Mouse (Mus musculus) right cerebral cortex, postnatal 36 days (tissue): ENCODE data around the gene Fpgs.

Experiments
- DNase-seq, 2 experiments: peaks; one replicate each; pipeline ENCODE4 v3.0.0; 2022; ENCODE audit warnings: low spot score in 2 of 2, mixed read lengths in 1 of 2

Gene Fpgs

GRCm38 (mm10) chr2:32700966-32701743 lies 2.8 kb downstream of the Fpgs start:
- DNase-seq: no peak

- no peak for DNase-seq
These were observed 4.3 kb downstream of the Fpgs start for GRCm38 (mm10) chr2:32699680-32700079.

GRCm38 (mm10) chr2:32694691-32695090 lies 9.3 kb downstream of the Fpgs start:
- no peak for DNase-seq

- peak; percentile 89 to 93 for DNase-seq
These were observed 10.0 kb downstream of the Fpgs start for GRCm38 (mm10) chr2:32693823-32694411.

DNA sequence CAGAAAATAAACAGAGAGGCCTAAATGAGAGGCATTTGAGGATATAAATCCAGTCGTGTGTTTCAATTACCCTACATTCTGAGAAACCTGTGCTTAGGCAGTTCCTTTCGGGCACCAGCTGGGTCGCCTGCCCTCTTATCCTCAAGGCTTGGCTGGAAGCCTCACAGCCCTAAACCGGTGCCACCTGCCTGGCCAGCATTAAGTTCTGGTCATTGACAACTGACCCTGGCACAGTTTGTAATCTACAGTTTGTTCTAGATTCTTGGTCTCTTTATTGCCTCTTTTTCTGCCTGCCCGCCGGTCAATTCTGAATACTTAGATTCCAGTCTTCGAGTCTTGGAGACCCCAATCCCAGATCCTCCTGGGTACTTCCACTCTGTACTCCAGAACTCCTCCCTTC lies 10.7 kb downstream of the Fpgs start:
- no peak for DNase-seq

- DNase-seq: no peak
These were observed 11.4 kb downstream of the Fpgs start for GRCm38 (mm10) chr2:32692496-32692895.

GRCm38 (mm10) chr2:32691041-32691440 lies 12.9 kb downstream of the Fpgs start:
- DNase-seq: no peak

GRCm38 (mm10) chr2:32689420-32689819 lies 14.5 kb downstream of the Fpgs start:
- peak; percentile 83 for DNase-seq

DNA sequence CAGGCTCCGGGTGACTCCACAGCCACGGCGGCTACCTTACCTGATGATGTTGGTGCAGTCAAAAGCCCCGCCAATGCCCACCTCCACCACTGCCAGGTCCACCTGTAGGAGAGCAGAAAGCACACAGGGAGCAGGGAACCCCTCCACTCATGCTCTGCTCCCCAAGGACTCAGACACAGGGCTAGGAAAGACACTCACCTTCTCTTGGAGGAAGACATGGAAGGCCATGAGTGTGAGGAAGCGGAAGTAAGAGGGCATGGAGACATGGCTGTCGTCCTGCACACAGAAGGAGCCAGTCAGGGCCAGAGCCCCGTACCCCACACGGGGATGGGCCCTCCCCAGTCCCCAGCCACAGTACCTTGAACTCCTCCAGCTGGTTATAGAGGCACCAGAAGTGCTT lies 16.4 kb downstream of the Fpgs start:
- no peak for DNase-seq

- DNase-seq: no peak
These were observed 17.3 kb downstream of the Fpgs start for GRCm38 (mm10) chr2:32686640-32687039.

DNA sequence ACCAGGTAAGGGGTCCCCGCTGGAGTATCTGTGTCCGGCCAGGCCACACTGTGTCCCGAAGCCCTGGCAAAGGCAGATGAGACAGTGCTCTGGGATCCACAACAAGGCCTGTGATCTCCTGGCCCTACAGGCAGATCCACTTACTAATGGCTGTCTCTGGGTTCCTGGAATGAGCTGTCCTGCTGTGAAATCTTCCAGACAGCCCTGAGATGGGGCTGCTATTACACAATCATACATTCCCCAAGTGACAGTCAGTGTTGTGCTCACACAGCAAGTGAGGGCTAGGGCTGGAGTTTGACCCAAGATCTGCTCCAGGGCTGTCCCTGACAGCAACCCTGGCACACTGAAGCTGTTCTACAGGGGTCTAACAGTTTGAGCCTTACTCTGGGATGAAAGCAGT lies 18.1 kb downstream of the Fpgs start:
- no peak for DNase-seq

- no peak for DNase-seq
These were observed 19.1 kb downstream of the Fpgs start for GRCm38 (mm10) chr2:32684681-32685428.

- DNase-seq: no peak
These were observed 20.2 kb downstream of the Fpgs start for GRCm38 (mm10) chr2:32683701-32684100.

DNA sequence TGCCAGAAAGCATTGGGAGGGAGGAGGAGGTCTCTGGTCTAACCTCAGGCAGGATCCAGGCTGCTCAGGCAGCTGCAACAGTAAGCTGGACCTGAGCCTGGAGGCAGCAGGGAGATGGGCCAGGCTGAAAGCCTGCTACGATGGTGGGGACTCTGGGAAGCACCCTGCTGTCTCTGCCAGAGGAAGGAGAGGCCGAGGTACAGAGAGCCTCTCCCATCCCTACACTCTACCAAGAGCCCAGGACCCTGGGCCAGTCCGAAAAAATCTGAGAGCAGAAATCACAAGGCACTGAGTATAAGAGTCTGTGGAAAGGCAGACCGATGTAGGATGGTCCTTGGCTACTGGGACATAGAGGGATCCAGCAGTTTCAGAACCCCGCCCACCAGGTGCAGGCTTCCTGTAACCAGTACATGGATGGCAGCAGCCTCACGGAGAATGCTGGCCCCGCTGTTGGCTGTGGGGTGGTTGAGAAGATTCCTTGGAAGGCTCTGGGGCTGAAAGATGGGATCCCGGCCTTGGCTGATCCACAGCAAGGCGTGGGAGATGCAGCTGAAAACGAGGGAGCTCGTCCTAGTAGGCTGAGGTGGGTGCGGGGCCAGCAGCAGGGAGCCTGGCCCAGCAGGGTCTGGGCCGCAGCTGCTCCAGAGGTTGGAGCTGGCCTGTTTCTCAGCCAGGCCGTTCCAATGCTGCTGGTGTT lies 21.1 kb downstream of the Fpgs start:
- no peak for DNase-seq

DNA sequence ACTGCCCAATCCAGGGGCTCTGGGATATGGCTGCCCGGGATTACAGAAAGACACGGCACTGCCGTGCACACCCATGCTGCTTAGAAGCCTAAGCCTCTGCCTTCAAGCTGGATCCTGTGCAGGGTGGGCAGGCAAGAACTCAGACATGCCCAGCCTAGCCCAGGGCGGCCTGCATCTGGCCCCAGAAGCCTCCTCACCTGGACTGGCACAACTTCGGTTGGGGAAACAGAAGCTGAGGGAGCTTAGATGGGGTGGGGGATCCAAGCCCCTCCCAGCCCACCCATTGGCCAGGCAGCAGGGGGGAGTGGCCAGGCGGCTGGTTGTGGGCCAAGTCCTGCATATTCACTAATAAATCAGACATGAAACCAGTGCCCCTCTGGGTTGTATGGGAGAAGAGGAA lies 22.2 kb downstream of the Fpgs start:
- no peak for DNase-seq

DNA sequence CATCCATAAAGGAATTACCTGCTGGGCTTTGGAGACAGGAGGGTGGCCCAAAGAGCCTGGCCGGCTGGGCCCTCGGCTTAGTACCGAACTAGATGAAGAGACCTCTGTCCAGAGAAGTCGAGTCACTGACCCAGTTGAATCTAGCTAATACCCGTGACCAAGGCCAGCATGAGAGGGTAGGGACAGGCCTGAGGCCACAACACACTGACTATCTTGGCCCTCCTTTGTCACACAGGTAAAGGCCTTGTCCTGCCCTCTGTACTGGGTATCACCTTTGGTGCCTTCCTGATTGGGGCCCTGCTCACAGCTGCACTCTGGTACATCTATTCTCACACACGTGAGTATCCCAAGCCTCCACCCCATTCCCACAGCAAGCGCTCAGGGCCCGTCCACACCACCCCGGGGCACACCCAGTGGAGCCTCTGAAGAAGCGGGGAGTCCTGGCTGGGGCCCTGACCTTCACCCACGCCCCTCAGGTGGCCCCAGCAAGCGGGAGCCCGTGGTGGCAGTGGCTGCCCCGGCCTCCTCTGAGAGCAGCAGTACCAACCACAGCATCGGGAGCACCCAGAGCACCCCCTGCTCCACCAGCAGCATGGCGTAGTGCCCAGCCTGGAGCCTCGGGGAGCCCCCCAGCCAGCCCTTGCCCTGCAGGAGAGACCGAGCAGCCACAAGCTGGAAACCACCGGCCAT lies 22.8 kb downstream of the Fpgs start:
- no peak for DNase-seq

DNA sequence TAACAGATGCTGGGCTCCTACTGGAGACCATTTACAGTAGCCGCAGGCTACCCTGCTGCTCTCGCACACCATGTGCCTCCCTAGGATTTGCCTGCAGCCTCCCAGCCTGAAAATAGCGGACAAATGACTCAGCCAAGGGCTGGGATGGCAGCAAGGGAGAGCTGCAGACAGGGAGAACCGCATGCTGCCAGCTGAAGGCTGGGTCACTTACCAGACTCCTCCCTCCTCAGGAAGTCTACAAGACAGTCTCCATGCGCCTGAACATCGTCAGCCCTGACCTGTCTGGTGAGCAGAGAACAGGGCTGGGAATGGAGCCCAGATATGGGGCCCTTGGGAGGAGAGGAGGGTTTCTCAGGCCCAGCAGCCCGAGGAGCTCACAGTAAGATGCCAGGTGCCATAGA lies 23.9 kb downstream of the Fpgs start:
- peak; percentile 62 to 79 for DNase-seq

DNA sequence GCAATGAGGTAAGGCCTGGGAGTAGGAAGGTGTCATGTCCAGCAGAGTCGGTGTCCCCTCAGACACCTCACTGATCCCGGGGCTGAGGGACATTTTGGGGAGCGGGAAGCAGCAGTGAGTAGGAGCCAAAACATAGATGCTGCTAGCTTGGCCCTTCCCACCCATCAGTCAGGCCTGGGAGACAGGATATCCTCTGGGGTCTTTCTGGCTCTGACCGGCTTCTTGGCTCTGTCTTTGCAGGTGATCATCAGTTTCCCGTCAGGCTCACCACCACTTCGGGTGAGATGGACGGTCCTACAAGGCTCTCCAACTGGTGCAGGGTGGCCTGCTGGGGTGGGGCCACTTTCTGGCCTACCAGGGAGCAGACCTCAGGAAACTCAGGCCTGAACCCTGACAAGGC lies 26.3 kb downstream of the Fpgs start:
- DNase-seq: no peak

GRCm38 (mm10) chr2:32676821-32677220 lies 27.1 kb downstream of the Fpgs start:
- DNase-seq: no peak

DNA sequence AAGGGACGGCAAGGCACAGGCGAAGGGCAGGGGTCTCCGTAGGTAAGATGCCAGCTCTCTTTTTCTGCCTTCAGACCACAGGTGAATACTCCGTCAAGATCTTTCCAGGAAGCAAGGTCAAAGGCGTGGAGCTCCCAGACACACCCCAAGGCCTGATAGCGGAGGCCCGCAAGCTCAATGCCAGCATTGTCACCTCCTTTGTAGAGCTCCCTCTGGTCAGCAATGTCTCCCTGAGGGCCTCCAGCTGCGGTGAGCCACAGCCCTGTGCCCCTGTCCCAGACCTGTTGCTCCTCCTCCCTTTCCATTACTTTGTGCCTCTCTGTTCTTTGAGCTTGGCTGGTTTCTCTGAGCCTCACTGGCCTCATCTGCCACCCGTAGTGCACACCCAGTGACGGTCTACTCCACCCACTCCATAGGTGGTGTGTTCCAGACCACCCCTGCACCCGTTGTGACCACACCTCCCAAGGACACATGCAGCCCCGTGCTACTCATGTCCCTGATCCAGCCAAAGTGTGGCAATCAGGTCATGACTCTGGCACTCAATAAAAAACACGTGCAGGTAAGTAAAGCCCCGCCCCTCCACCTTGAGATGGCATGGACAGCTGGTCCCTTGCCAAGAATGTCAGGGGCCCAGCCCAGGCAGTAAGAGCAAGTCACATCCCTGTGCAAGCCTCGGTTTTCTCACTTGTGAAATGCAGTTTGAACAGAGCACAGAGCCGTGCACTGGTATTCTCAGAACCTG lies 30.6 kb downstream of the Fpgs start:
- no peak for DNase-seq
